Mouse (Mus musculus) thymus, adult 2 months (tissue): ENCODE measurements around the gene Slc38a7.

Experiments
- CTCF ChIP-seq: fragments of 200-500 bp; IDR thresholded peaks from 2 replicates; pipeline ENCODE4 v1.5.1; 2012; ENCODE audit warnings: mild to moderate bottlenecking, control low read depth, low read length, moderate library complexity, borderline replicate concordance; ENCODE audit not compliant: control insufficient read depth, poor library complexity, insufficient read depth; ENCODE audit errors: extremely low read depth
- POLR2A ChIP-seq: fragments of 200-500 bp; IDR thresholded peaks from 2 replicates; pipeline ENCODE4 v1.6.1; 2012; ENCODE audit warnings: mild to moderate bottlenecking, low read length, control low read depth, moderate library complexity; ENCODE audit not compliant: control insufficient read depth, poor library complexity, insufficient read depth; ENCODE audit errors: extremely low read depth

DNA sequence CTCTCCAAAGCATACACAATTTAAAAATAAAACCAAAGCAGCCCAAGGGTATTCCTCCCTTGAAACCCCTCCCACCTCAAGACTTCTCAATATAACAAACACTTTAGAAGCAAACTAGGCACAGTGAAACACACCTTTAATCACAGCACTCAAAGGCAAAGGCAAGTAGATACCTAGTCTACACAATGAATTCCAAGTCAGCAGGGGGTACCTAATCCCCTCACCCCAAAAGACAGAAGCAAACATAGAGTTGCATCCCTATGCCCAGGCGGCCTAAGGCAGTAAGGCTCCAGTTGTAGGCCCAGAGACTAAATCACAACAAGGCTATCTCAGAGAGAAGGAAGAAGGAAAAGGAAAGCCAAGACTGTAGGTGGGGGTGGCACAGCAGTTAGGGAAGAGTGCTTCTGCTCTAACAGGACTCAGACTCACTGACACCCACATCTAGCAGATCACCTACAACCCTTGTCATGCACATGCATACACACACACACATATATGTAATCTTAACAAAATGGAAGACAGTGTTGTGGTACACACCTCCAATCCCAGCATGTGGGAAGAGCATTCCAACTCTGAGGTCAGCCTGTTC lies 51.8 kb downstream of the Slc38a7 start:
- TF ChIP-seq CTCF (no peak), POLR2A (no peak)
